Mouse (Mus musculus): Measurements from ENCODE around the gene Herc6. TPM values are rescaled to one million over a fixed set of nuclear protein-coding genes. Genes with fewer than 3 reads are reported as not detected.

Gene Herc6
- total and polyA plus RNA-seq, 3 experiments = 2.4 to 5.1 TPM; not detected in 1

DNA sequence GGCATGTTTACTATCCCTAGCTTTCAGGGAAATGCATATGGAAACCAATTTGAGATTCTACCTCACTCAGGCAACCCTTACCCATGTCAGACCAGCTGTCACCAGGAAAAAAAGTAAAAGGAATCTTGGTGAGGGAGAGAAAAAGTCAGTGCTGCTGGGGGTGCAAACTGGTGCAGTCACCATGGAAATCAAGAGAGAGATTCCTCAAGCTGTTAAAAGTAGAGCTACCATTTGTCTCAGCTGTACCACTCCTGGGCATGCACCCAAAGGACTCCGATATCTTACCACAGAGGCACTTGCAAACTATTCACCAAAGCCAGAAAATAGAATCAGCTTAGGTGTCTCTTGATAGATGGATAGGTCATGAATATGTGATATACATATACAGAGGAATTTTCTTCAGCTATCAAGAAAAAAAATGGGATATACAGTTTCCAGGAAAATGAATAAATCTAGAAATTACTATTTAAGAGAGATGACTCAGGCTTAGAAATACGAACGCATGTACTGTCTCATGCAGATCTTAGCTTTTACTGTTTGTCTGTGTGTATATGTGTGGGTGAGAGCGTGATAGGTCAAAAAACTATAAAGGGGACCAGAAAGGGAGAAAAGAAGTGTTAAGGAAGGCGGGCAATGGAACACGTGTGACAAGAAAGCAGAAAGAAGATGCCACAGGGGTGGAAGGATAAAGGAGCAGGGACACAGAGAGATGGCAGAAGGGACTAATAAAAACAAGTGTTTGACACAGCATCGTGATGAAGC, 24.9 kb downstream of the Herc6 start:
- H3K27me3 ChIP-seq (ENCODE audit: control insufficient read depth in 1 of 2, insufficient read depth in 2 of 2, low read length in 2 of 2) = no peaks in the 10 kb centered on the region
- TF ChIP-seq TCF12 (IDR thresholded peaks at IDR 0.05; ENCODE audit: low read depth, low read length) (no peak), MAX (IDR thresholded peaks at IDR 0.05; ENCODE audit: low read length) (no peak), EP300 (IDR thresholded peaks at IDR 0.05; ENCODE audit: low read depth in 1 of 2, low read length in 2 of 2) (no peak), SMC3 (IDR thresholded peaks at IDR 0.05; ENCODE audit: low read depth, low read length) (no peak), ZNF384 (IDR thresholded peaks at IDR 0.05; ENCODE audit: low read depth, low read length) (no peak), MYB (IDR thresholded peaks at IDR 0.05; ENCODE audit: low read depth, low read length) (no peak), GABPA (IDR thresholded peaks at IDR 0.05; ENCODE audit: low read depth, low read length) (no peak), RCOR1 (IDR thresholded peaks at IDR 0.05; ENCODE audit: low read depth, low read length) (no peak), TAL1 (IDR thresholded peaks at IDR 0.05; ENCODE audit: low read length) (no peak), ELF1 (IDR thresholded peaks at IDR 0.05; ENCODE audit: low read depth, low read length) (no peak)
- no peaks in the 10 kb centered on the region for H3K4me1 ChIP-seq (ENCODE audit: control insufficient read depth in 1 of 2, insufficient read depth in 2 of 2, low read length in 2 of 2)
- no peak overlapping the region for H3K27ac ChIP-seq (ENCODE audit: control insufficient read depth, low read depth, low read length)
- no peaks in the 10 kb centered on the region for H3K79me2 ChIP-seq (ENCODE audit: control insufficient read depth, insufficient read depth, low read length, poor library complexity)
- H3K36me3 ChIP-seq (ENCODE audit: control insufficient read depth in 1 of 2, insufficient read depth in 2 of 2, low read length in 2 of 2) = no peaks in the 10 kb centered on the region
- no peak overlapping the region for H3K9ac ChIP-seq (ENCODE audit: control insufficient read depth, low read depth, low read length, poor library complexity, severe bottlenecking)
- H3K9me3 ChIP-seq (replicated peaks; ENCODE audit: insufficient read depth, low read length) = no peaks in the 10 kb centered on the region
- no peak overlapping the region for H3K4me3 ChIP-seq (ENCODE audit: control insufficient read depth in 1 of 2, insufficient read depth in 1 of 2, low read depth in 2 of 2, low read length in 2 of 2)
- no peak for DNase-seq (ENCODE audit: low read depth, low spot score)

DNA sequence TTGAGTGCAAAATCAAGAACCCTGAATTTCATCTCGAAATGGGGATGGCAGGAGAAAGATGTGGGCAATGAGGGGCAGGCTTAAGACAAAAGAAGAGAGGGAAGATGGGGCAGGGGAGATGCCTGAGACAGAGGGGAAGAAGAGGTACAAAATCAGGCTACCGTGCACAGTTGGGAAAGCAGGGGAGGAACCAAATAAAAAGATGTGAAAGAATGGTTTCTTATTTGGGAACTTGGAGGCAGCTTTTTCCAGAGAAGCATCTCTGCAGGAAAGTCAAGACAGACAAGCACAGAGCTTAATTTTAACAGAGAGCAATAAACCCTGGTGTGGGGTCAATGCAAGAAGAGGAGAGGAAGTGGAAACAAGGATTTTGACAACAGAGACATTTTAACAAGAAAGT, 27.2 kb downstream of the Herc6 start:
- H3K4me3 ChIP-seq (ENCODE audit: control insufficient read depth in 1 of 2, insufficient read depth in 1 of 2, low read depth in 2 of 2, low read length in 2 of 2) = no peak overlapping the region
- no peak for DNase-seq (ENCODE audit: low read depth, low spot score)
- H3K27me3 ChIP-seq (ENCODE audit: control insufficient read depth in 1 of 2, insufficient read depth in 2 of 2, low read length in 2 of 2) = no peaks in the 10 kb centered on the region
- H3K36me3 ChIP-seq (ENCODE audit: control insufficient read depth in 1 of 2, insufficient read depth in 2 of 2, low read length in 2 of 2) = no peaks in the 10 kb centered on the region
- H3K4me1 ChIP-seq (ENCODE audit: control insufficient read depth in 1 of 2, insufficient read depth in 2 of 2, low read length in 2 of 2) = no peaks in the 10 kb centered on the region
- no peaks in the 10 kb centered on the region for H3K9me3 ChIP-seq (replicated peaks; ENCODE audit: insufficient read depth, low read length)
- no peaks in the 10 kb centered on the region for H3K79me2 ChIP-seq (ENCODE audit: control insufficient read depth, insufficient read depth, low read length, poor library complexity)
- TF ChIP-seq CHD2 (IDR thresholded peaks at IDR 0.05; ENCODE audit: low read length) (no peak), ELF1 (IDR thresholded peaks at IDR 0.05; ENCODE audit: low read depth, low read length) (no peak), ZC3H11A (IDR thresholded peaks at IDR 0.05; ENCODE audit: low read depth, low read length) (no peak), JUND (IDR thresholded peaks at IDR 0.05; ENCODE audit: low read depth, low read length) (no peak), MAX (IDR thresholded peaks at IDR 0.05; ENCODE audit: low read length) (no peak), POLR2A (IDR thresholded peaks at IDR 0.05; ENCODE audit: control insufficient read depth in 1 of 2, insufficient read depth in 1 of 2, low read depth in 1 of 2, low read length in 2 of 2, poor library complexity in 1 of 2) (no peak), ZNF384 (IDR thresholded peaks at IDR 0.05; ENCODE audit: low read depth, low read length) (no peak), RAD21 (IDR thresholded peaks at IDR 0.05; ENCODE audit: low read depth, low read length) (no peak)
- no peak overlapping the region for H3K27ac ChIP-seq (ENCODE audit: control insufficient read depth, low read depth, low read length)
- H3K9ac ChIP-seq (ENCODE audit: control insufficient read depth, low read depth, low read length, poor library complexity, severe bottlenecking) = no peak overlapping the region

Measured in MEL (cell line).